Mouse (Mus musculus) inflammation-experienced regulatory T-cells, adult 6 months (primary cell): ENCODE results near the gene Begain. TPM values are rescaled to one million over a fixed set of nuclear protein-coding genes. Genes with fewer than 3 reads are reported as not detected.

ENCODE experiments used
- ATAC-seq: one replicate; pipeline ENCODE4 v1.8.0; 2017
- polyA plus RNA-seq, 3 experiments: library from polyadenylated mRNA; unstranded; fragments of 100-300 nt; shearing (Covaris generic); gene quantifications; one replicate each; pipeline ENCODE4 v1.2.1; 2017

The Begain gene
- polyA plus RNA-seq = under 1 TPM in 1 of 3 experiments, not detected in 2; 0.24 TPM

- peak; percentile 44 for ATAC-seq
These were observed at the start of gene Begain for GRCm38 (mm10) chr12:109068167-109068653. TSS of gene Begain (minus strand) at chr12:109068217.

GRCm38 (mm10) chr12:109115707-109116106 lies 47.7 kb upstream of the Begain start:
- no peak for ATAC-seq

GRCm38 (mm10) chr12:109115161-109115560 lies 47.1 kb upstream of the Begain start:
- ATAC-seq = no peak

- ATAC-seq = no peak
These were observed 45.1 kb upstream of the Begain start for GRCm38 (mm10) chr12:109112996-109113592.

- no peak for ATAC-seq
These were observed 44.5 kb upstream of the Begain start for GRCm38 (mm10) chr12:109112354-109112995.

GRCm38 (mm10) chr12:109108911-109109310 lies 40.9 kb upstream of the Begain start:
- ATAC-seq = no peak

GRCm38 (mm10) chr12:109100381-109100780 lies 32.4 kb upstream of the Begain start:
- no peak for ATAC-seq

- ATAC-seq = no peak
These were observed 22.6 kb upstream of the Begain start for GRCm38 (mm10) chr12:109090456-109091130.

GRCm38 (mm10) chr12:109090041-109090440 lies 22.0 kb upstream of the Begain start:
- ATAC-seq = no peak

GRCm38 (mm10) chr12:109086111-109086510 lies 18.1 kb upstream of the Begain start:
- no peak for ATAC-seq

- ATAC-seq = no peak
These were observed 17.7 kb upstream of the Begain start for GRCm38 (mm10) chr12:109085674-109086073.

- no peak for ATAC-seq
These were observed 17.0 kb upstream of the Begain start for GRCm38 (mm10) chr12:109085046-109085445.

GRCm38 (mm10) chr12:109083476-109083875 lies 15.5 kb upstream of the Begain start:
- ATAC-seq = no peak

GRCm38 (mm10) chr12:109077036-109077435 lies 9.0 kb upstream of the Begain start:
- no peak for ATAC-seq

- ATAC-seq = no peak
These were observed 6.8 kb upstream of the Begain start for GRCm38 (mm10) chr12:109074777-109075285.

- no peak for ATAC-seq
These were observed 6.1 kb upstream of the Begain start for GRCm38 (mm10) chr12:109074106-109074505.

- no peak for ATAC-seq
These were observed 3.2 kb upstream of the Begain start for GRCm38 (mm10) chr12:109071248-109071647.

- no peak for ATAC-seq
These were observed 1.7 kb upstream of the Begain start for GRCm38 (mm10) chr12:109069751-109070150.

GRCm38 (mm10) chr12:109068738-109069137 lies 721 bp upstream of the Begain start:
- no peak for ATAC-seq

GRCm38 (mm10) chr12:109067561-109068135 lies 369 bp downstream of the Begain start:
- ATAC-seq = peak; percentile 72

GRCm38 (mm10) chr12:109058660-109059059 lies 9.4 kb downstream of the Begain start:
- ATAC-seq = no peak

- ATAC-seq = no peak
These were observed 10.3 kb downstream of the Begain start for GRCm38 (mm10) chr12:109057736-109058135.
